Mouse (Mus musculus) testis, postnatal 10 days (tissue): ENCODE results near the gene Tgm6.
A peak's percentile ranks its signal among the peaks of the same experiment; 100 is the strongest.

ENCODE experiments used
- DNase-seq: peaks from one replicate; pipeline ENCODE4 v3.0.0; 2021; ENCODE audit warnings: low spot score

Gene Tgm6

DNA sequence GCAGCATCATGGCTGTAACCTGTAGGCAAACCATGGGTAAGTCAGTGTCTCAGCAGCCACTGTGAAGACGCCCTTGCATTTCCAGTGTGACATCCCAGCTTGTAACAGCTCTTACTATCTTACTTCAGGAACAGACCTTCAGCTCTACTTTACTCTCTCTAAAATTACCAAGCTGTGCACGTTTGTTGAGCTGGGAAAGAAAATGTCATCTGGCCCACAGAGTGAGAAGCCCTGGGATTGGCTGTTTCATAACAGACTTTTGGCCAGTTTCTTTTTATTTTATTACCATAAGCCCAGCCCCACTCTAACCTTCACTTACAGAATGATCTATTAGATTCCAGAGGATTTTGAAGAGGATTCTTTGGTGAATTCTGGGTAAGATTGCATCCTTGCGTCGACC lies at the start of gene Tgm6:
Gene Tgm6 (plus strand): TSS at position 301 of the 400 bp plus-strand sequence.
- DNase-seq: no peak

DNA sequence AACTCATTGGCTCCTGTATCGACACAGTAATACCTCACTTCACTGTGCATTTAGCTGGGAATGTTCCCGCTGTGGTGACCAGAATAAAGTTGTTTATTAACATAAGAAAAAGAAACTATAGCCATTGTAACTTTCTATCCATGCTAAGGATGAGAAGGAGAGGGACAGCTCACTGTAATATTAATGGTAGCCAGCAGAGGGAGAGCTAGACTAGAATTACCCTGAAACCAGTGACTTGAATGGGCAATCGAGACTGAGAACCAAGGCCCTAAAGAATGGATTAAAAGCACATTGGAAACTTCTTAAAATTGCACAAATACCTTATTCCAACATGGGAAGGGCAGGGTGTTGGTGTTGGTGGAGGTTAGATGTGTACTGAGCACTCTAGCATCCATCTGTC lies 44.0 kb upstream of the Tgm6 start:
- DNase-seq: peak; percentile 49

DNA sequence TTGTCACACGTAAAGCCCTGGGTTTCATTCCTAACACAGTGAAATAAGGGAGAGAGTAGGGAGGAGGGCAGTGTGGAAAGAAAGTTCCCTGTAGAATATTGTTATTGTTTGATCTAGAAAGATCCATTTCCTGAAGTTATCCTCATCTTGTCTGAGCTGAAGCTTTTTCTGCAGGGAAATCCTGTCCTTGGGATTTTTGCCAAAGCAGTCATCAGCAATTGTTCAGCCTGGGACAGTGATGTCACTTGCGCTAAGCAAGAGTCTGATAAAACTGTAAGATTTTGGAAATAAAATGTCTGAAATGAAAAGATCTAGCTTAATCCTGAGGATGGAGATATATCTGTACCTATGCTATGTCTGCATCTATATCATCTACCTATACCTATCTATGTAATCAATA lies 41.8 kb upstream of the Tgm6 start:
- no peak for DNase-seq

DNA sequence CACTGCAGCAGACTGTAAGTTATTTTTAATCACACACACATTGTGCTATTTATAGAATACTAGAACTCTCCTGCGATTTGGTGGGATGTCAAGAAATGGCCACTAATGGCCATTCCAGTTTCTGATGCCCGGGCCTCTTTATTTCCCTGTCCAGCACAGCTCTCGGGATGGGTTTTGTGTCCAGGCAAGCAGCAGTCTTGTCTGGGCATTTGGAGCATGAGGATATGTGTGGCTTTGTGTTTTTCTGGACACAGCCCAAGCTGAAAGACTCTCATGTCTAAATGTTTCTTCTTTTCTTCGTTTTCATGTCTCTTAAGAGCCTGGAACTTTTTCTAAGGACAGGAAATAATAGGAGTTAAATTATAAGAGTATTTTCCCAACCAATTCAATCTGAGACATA lies 588 bp downstream of the Tgm6 start:
- no peak for DNase-seq

DNA sequence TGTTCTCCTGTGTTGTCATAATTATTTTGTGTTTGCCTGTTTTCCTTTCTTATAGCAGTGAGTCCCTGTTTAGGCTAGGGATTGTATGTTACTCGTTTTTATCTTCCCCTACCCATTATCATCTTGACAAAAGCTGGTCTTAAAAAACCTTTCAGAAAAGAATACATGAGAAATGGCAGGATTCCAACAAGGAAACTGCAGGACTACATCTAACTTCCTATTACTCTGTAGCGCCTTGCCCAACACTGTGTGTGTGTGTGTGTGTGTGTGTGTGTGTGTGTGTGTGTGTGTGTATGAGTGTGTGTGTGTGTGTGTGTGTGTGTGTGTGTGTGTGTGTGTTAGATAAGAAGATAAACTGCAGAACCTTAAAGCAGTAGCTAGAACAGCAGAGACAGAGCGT lies 1.2 kb downstream of the Tgm6 start:
- DNase-seq: no peak

DNA sequence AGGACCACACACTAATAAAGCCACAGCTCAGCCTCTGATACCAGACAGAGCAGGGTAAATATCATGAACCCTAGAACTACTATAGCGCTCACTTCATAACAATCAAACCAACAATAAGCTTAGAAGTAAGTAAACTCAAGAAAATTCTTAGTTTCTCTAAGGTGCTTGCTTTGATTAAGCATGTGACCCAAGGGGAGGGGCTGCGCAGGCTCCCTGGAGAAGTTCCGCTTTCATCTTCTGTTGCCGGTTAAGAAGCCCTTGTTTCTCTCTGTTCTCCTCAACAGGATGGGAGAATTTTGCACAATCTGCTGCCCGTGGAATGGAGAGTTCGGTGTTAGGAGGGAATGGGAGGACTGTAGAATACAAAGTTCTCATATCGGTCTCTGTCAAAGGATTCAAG lies 6.4 kb downstream of the Tgm6 start:
- no peak for DNase-seq

DNA sequence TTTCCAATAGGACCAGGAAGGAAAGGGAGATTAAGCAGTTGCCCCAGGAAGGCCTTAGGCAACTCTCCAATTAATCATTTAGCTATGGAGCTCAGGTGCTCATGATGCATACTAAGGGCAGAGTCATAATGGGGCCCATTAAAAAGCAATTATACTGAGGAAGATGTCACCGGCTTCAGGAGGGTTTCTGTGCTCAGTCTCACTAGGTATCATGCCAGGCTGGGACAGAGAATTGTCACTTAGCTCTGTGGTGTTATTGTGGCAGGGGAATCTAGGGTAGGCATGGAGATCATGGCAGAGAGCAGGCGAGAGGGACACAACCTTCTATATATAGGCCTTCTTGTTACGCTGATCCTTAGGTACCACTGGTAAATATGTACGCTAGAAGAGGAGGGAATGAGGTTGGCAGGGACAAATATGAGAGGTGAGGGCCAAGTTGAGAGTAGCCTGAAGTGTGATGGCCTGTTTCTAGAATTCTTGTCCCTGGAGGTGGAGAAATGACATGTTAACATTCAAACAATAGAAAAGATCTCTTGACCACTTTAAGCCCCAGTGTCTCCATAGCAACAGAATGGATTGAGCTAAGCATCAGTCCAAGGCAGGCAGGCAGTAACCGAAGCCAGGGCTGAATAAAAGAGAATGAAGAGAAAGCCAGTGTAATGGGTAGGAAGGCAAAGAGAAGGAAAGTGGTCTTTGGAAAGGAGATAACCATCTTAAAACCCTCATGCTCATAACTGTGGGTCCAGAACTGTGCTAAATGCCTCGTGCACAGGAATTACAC lies 13.3 kb downstream of the Tgm6 start:
- DNase-seq: no peak

DNA sequence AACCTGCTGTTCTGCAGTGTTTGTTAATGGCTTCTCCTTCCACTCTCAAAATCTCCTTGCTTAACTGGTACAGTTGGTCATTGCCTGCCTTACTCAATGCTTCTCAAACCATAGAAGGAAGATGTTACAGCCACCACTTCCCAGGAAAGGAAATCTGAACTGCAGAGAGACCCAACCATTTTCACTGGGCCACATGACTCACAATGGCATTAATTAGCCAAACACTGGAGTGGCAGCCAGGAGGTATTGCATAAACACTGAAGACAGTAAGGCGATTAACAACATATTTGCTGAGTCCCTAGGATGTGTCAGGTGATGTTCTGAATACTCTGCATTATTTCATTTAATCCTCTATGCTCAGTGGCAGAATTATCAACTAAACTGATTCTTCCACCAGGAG lies 13.9 kb downstream of the Tgm6 start:
- DNase-seq: no peak

DNA sequence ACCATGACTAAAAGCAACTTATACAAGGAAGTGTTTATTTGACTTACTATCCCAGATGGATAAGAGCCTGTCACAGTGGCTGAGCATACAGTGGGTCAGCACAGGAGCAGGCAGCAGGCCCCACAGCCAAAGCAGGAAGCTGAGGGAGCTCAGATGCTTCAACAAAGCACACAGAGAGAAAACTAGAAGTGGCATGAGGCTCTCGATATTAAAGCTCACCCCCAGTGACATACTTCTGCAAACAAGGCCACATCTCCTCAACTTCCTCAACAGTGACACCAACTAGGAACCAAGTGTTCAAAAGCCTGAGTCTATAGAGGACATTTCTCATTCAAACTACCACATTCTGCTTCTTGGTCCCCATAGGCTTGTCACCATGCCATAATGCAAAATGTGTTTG lies 17.5 kb downstream of the Tgm6 start:
- no peak for DNase-seq

DNA sequence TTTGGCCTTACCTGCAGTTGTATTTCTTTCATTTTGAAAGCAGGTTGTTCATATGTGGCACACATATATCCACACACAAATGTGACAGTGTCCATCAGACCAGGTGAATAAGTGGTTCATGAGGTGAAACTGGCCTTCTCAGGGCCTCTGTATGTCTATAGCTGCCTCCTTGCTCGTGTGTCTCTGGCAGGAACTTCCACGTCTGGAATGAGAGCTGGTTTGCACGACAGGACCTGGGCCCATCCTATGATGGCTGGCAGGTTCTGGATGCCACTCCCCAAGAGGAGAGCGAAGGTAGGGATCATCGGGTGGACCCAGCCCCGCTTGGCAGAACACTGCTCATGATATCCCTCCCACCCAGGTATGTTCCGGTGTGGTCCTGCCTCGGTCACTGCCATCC lies 30.8 kb downstream of the Tgm6 start:
- DNase-seq: no peak

DNA sequence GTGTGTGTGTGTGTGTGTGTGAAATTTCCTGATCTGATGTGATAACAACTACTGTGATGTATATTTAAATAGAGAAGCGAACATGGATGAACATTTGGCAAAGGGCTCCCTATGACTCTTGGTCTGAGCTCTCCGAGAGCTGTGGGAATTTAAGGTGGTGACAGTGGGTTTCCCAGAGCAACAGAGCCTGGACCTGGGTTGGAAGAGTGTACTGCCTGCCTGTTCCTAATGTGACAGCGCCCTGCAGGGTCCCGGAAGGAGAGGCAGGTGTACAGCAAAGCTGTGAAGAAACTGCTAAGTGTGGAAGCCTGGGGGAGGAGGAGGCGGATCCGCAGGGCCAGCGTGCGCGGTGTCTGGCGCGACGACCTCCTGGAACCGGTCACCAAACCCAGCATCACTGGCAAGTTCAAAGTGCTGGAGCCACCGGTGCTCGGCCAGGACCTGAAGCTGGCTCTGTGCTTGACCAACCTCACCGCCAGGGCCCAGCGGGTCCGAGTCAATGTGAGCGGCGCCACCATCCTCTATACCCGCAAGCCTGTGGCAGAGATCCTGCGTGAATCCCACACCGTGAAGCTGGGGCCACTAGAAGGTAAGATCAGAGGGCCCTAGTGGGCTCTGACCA lies 32.6 kb downstream of the Tgm6 start:
- DNase-seq: no peak

DNA sequence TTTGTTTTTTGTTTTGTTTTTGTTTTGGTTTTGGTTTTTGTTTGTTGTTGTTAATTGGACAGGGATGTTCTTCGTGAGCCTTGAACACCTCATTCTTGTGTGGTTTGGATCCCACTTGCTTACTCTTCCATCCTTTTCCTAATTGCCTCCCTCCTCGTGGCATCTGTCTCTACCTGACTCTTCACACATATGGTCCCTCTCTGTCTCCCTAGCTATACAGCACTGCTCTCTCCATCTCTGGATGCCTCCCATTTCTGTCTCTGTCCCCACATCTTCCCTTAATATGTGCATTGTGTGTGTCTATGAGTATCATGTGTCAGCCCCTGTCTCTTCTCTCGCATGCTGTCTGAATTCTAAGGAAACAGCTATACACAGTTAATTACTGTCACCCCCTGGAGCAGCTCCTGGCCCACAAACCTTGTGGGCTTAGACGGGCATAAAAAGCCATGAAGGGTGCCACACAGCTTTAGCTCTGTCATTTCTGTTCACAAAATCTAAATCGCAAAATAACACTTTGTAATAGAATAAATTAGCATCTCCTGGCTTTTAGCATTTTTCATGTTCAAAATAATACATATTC lies 34.0 kb downstream of the Tgm6 start:
- DNase-seq: no peak

DNA sequence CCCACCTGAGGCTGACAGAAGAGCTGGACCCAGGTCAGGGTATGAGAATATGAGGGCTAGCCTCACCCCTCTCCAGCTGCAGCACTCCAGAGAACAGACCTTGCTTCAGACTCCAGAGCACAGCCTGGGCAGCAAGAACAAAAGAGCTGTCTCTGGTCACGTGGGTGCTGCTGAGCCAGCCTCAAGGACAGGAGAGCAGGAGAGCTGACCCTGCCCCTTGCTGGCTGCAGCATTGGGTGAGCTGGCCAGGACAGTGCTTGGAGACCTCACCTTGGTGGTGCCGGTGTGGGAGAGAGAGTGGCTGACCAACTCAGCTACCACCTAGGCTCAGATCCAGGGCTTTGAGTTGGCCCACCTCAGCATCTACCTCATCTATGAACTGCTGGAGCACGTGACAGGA lies 43.0 kb downstream of the Tgm6 start:
- no peak for DNase-seq

DNA sequence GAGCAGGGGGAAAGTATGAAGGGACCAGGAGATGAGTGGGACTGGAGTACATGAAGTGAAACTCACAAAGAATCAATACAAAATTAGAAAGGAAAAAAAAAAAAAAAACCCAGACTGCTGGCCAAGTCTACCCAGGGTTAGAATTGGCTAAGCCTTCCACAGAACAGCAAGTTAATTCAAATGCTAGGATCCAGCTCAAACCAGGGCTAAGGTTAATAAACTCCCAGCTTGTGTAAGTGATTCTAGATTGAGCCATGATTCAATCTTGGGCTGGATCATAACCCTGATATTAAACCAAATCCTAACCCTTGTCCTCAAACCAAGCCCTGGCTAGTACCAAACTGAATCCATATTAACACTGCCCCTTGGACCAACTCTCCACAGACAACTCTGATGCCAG lies 43.6 kb downstream of the Tgm6 start:
- DNase-seq: no peak

DNA sequence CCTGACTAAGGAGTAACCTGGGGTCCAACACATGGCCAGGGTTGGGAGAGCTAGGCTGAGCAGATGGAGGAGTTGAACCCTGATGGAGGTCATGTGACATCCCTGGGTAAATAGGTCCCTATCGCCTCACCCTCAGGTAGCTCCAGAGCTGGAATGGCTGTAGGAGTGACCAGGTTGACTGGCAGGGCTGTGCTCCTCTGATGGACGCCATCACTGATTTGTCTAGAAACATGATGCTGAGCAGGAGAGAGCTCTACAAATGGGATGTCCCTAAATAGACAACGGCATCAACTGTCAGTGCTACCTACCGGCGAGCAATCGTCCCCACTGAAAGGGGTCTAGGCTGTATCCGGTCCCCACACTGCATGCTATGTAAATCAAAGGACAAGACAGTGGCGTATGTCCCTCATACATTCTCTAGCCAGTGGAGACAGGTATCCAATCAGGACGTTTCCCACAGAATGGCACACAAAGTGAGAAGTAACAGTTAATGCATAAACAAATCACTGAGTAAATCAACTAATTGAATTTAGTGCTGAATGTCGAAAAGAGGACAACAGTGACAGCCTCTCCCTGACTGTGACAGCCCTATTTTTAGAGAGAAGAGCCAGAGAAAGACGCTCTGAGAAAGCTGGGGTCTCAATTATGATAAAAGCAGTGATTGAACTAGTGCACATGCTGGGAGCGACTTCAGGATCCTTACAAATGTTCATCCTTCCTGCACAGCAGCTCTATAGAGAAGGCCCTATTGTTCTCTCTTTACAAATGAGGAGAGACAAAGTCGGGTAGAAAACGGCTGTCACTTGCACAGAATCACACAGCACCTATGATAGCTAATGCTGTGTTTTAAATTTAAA lies 45.2 kb downstream of the Tgm6 start:
- no peak for DNase-seq

DNA sequence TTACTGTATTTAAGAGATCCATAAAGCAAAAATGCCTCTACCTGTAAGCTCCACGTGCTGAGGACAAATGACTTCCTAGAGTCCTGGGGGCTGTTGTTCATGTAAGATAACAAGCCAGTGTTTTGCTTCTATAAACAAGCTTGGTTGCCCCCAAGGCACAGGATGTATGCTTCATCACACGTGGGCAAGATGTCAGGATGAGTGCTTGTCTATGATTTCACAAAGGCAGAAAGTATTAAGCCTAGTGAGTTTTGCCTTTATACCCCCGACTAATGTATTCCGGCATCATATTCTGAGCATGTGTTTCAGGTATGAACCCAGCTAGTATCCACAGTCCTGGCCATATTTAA lies 45.8 kb downstream of the Tgm6 start:
- DNase-seq: no peak

DNA sequence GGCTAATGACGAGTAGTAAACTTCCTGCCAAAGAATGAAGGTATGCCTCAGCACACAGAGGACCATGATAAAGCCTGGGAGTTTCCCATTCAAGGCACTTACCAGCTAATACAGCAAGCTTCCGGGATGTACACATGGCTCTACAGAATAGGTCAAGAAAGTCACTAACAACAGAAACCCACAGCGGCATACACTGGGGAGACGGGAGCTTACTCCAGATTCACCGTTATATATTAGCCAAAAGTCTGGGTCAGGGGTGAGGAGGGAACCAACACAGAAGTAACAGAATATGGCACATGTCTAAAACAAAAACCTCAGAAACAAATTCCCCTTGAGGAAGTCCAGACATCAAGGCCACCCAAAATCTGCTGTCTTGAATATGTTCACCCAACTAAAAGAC lies 50.5 kb downstream of the Tgm6 start:
- DNase-seq: no peak

DNA sequence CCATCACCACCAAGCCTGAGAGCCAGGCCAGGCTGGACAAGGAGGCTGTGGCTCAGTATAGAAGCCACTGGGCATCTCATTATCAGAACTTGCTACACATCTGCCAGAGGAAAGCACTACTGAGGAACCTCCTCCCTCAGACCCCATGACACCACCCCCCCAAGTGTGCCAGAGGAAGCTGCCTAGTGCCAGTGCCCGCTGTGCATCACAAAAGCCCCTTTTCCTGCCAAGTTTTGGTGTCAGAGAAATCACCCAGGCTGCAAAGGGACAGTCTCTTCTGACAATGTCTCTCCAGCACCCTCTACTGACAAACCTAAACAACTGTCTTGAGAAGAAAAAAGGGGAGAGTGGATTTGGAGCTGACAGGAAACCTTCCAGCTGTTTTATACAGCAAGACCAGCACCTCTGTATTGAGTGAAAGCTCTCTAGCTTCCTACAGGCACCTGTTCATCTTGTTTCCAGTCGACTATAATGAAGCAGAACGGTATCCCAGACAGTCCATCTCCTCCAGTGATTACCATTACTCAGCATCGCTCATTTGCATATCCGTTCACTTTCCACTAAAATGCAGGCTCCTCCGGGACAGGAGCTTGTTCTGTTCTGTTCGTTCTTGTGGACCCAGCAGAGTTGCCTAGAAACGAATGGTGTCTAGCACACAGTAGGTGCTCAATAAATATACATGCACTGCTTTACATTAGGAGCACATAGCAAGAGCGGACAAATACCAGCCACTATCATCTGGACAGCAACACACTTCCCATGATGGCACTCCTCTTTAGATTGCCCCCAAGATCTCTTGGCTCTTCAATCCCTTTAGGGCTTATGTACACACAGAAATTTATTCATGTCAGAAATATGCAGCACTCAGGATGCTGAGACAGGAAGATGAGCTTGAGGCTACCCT lies 54.3 kb downstream of the Tgm6 start:
- DNase-seq: no peak

DNA sequence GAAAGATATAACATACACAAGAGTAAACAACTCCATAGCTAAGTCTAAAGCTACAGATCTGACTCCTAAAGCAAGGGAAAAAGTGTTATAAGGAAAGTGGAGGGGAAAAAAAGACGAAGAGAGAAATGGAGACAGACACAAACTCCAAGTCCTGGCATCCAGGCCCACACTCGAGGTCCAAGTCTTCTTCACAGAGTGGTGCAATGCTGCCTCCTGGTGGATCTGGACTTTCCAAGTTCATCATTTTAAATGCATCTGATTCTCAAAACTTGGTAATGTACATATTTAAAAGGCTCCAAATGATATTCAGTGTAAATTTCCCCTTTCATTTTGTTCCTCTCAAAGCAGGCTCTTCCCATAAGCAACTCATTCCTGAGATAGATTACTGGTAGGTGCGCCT lies 55.6 kb downstream of the Tgm6 start:
- peak; percentile 77 for DNase-seq

DNA sequence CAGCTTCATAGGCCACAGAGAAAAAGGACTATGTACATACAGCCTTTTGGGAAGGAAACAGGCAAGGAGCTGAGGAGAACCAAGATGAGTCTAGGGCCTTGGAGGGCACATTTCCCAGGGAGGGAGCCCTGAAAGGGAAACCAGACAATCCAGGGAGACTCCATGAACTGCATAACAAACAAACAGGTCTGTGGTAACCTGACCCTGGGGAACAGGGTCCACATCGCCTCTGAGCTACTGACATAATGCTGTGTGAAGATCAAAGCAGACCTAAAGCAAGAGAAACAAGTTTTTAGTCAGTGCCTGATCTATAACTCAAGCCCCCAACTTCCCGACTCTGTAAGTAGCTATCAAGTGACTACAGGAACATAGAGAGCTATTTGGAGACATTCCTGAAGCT lies 59.5 kb downstream of the Tgm6 start:
- DNase-seq: no peak

DNA sequence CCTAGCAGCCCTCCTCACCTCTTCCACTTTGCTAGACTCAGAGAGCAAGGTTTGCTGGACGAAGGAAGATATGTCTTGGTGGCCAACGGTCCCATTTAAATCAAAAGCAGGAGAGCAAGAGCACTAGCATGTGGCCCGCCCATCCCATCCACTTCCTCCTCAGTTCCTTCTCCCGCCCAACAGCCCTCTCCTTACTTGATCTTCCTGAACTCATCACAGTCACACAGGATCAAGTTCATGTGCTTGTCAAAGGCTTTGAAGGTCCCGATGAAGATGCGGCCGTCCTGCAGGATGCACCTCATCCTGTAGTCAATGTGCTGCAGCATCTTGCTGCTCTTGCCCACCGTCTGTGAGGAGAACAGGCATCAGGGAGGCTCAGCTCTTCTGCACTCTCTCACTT lies 64.6 kb downstream of the Tgm6 start:
- no peak for DNase-seq

DNA sequence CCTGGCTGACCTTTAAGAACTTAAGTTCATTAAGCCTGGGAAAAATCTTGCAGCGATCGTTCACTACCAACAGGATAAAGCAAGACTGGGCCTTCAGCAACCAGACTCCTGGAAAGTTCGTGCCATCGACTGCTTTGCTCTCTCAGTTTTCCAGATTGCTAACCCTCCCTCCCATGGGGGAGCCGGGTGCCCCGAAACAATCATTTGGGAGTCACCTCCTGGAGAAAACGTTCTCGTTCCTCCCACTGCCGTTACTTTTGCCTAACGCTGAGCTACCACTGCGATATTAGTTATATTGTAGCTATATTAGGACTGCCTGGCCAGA lies 66.1 kb downstream of the Tgm6 start:
- no peak for DNase-seq
